Mouse (Mus musculus): Measurements from ENCODE around the gene Gpc1. TPM values are rescaled to one million over a fixed set of nuclear protein-coding genes. Genes with fewer than 3 reads are reported as not detected.

The Gpc1 gene
- polyA plus RNA-seq, 1 experiment: 380 TPM

- TF ChIP-seq CEBPB (IDR thresholded peaks at IDR 0.05; ENCODE audit: low read depth) (no peak), CTCF (IDR thresholded peaks at IDR 0.05; ENCODE audit: control insufficient read depth, insufficient read depth, insufficient read length) (no peak), MYOG (IDR thresholded peaks at IDR 0.05; ENCODE audit: control insufficient read depth, extremely low read depth, insufficient read length) (no peak), USF1 (IDR thresholded peaks at IDR 0.05; ENCODE audit: low read depth) (no peak), FOSL1 (IDR thresholded peaks at IDR 0.05; ENCODE audit: insufficient read depth, low read length, poor library complexity, severe bottlenecking) (no peak), MYOD1 (IDR thresholded peaks at IDR 0.05; ENCODE audit: control insufficient read depth, insufficient read length, low read depth) (no peak), MAX (IDR thresholded peaks at IDR 0.05) (no peak)
- no peak overlapping the region for H3K4me3 ChIP-seq (ENCODE audit: insufficient read depth, poor library complexity, severe bottlenecking)
These were observed 46.1 kb downstream of the Gpc1 start for GRCm38 (mm10) chr1:92877431-92877978.

GRCm38 (mm10) chr1:92878066-92878741 is 46.8 kb downstream of the Gpc1 start:
- Histone ChIP-seq H3K79me3 (ENCODE audit: low read depth) (no peaks in the 10 kb centered on the region), H3ac (ENCODE audit: control insufficient read depth, insufficient read length, low read depth) (no peak overlapping the region), H3K79me2 (ENCODE audit: control insufficient read depth, insufficient read depth) (no peaks in the 10 kb centered on the region), H3K4me3 (ENCODE audit: insufficient read depth, poor library complexity, severe bottlenecking) (no peak overlapping the region), H3K36me3 (ENCODE audit: control insufficient read depth, insufficient read depth) (no peaks in the 10 kb centered on the region), H3K27me3 (ENCODE audit: control insufficient read depth, insufficient read depth, insufficient read length) (peaks cover 29% of the 10 kb centered on the region)
- TF ChIP-seq MYOD1 (IDR thresholded peaks at IDR 0.05; ENCODE audit: control insufficient read depth, insufficient read length, low read depth): no peak
- no peak for TF ChIP-seq MAX (IDR thresholded peaks at IDR 0.05)
- no peak for TF ChIP-seq CEBPB (IDR thresholded peaks at IDR 0.05; ENCODE audit: low read depth)
- TF ChIP-seq USF1 (IDR thresholded peaks at IDR 0.05; ENCODE audit: low read depth): no peak
- no peak for TF ChIP-seq MYOG (IDR thresholded peaks at IDR 0.05; ENCODE audit: control insufficient read depth, extremely low read depth, insufficient read length)
- no peak for TF ChIP-seq CTCF (IDR thresholded peaks at IDR 0.05; ENCODE audit: control insufficient read depth, insufficient read depth, insufficient read length)
- TF ChIP-seq FOSL1 (IDR thresholded peaks at IDR 0.05; ENCODE audit: insufficient read depth, low read length, poor library complexity, severe bottlenecking): no peak

More at GRCm38 (mm10) chr1:92877431-92877978, 46.1 kb downstream of the Gpc1 start:
- no peaks in the 10 kb centered on the region for H3K79me2 ChIP-seq (ENCODE audit: control insufficient read depth, insufficient read depth)
- H3K36me3 ChIP-seq (ENCODE audit: control insufficient read depth, insufficient read depth): no peaks in the 10 kb centered on the region
- no peaks in the 10 kb centered on the region for H3K79me3 ChIP-seq (ENCODE audit: low read depth)
- H3ac ChIP-seq (ENCODE audit: control insufficient read depth, insufficient read length, low read depth): no peak overlapping the region
- peaks cover 23% of the 10 kb centered on the region for H3K27me3 ChIP-seq (ENCODE audit: control insufficient read depth, insufficient read depth, insufficient read length)

DNA sequence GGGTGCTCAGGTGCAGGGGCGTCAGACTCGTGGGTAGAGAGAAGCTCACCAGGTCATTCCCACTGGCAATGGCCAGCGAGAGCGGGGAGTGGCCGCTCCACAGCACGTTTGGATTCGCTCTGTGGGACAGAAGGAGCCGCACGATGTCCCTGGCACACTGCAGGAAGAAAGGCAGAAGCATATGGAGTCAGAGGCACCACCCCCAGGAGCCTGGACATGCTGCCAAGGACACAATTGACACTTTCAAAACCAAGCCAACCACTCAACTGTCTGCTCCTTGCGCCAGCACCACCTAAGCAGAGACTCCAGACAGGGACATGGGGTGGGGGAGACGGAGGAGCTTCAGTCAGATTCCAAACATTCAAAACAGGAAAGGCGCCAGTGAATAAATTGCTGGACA is 47.8 kb downstream of the Gpc1 start:
- Histone ChIP-seq H3K79me2 (ENCODE audit: control insufficient read depth, insufficient read depth) (no peaks in the 10 kb centered on the region), H3ac (ENCODE audit: control insufficient read depth, insufficient read length, low read depth) (no peak overlapping the region), H3K79me3 (ENCODE audit: low read depth) (no peaks in the 10 kb centered on the region), H3K27me3 (ENCODE audit: control insufficient read depth, insufficient read depth, insufficient read length) (peaks cover 32% of the 10 kb centered on the region), H3K36me3 (ENCODE audit: control insufficient read depth, insufficient read depth) (no peaks in the 10 kb centered on the region), H3K4me3 (ENCODE audit: insufficient read depth, poor library complexity, severe bottlenecking) (no peak overlapping the region)
- TF ChIP-seq FOSL1 (IDR thresholded peaks at IDR 0.05; ENCODE audit: insufficient read depth, low read length, poor library complexity, severe bottlenecking) (no peak), CEBPB (IDR thresholded peaks at IDR 0.05; ENCODE audit: low read depth) (no peak), MYOG (IDR thresholded peaks at IDR 0.05; ENCODE audit: control insufficient read depth, extremely low read depth, insufficient read length) (no peak), CTCF (IDR thresholded peaks at IDR 0.05; ENCODE audit: control insufficient read depth, insufficient read depth, insufficient read length) (no peak), MAX (IDR thresholded peaks at IDR 0.05) (no peak), MYOD1 (IDR thresholded peaks at IDR 0.05; ENCODE audit: control insufficient read depth, insufficient read length, low read depth) (no peak), USF1 (IDR thresholded peaks at IDR 0.05; ENCODE audit: low read depth) (no peak)

DNA sequence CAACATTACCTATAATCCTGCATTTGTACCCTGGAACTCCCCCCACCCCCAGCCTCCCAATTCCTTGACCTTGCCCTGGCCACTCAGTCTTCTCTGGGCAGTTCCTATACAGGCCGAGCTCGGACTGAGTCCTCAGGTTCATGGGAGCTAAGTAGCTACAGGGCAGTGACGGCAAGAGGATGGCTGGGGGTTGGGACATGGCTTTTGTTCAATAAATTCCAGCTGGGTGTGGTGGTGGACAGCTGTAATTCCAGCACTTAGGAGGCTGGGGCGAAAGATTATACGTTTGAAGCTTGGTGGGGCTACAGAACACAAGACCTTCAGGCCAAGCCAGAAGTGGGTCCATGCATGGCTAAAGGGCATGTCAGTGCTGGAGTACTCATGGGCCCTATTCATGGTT is 48.7 kb downstream of the Gpc1 start:
- no peak for TF ChIP-seq MYOG (IDR thresholded peaks at IDR 0.05; ENCODE audit: control insufficient read depth, extremely low read depth, insufficient read length)
- H3ac ChIP-seq (ENCODE audit: control insufficient read depth, insufficient read length, low read depth): no peak overlapping the region
- H3K27me3 ChIP-seq (ENCODE audit: control insufficient read depth, insufficient read depth, insufficient read length): peaks cover 39% of the 10 kb centered on the region
- H3K79me2 ChIP-seq (ENCODE audit: control insufficient read depth, insufficient read depth): no peaks in the 10 kb centered on the region
- no peak overlapping the region for H3K4me3 ChIP-seq (ENCODE audit: insufficient read depth, poor library complexity, severe bottlenecking)
- no peaks in the 10 kb centered on the region for H3K79me3 ChIP-seq (ENCODE audit: low read depth)
- H3K36me3 ChIP-seq (ENCODE audit: control insufficient read depth, insufficient read depth): no peaks in the 10 kb centered on the region

DNA sequence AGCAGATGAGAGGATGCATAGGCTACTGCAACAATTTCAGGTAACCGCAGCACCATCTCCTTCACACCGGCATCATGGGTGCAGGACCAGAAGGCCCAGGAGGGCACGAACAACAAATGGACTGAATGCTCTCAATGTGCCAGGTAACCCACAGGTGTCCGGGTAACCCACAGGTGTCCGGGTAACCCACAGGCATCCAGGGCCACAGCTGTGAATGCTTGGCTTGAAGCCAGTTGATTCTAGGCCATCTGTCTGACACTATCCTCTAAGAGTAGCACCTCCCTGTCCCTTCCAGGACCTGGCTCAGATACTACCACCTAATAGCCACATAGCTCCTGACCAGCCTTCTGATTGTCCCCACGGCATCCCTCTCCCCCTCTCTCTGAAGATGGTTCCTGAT is 50.5 kb downstream of the Gpc1 start:
- Histone ChIP-seq H3K79me2 (ENCODE audit: control insufficient read depth, insufficient read depth) (no peaks in the 10 kb centered on the region), H3K4me3 (ENCODE audit: insufficient read depth, poor library complexity, severe bottlenecking) (no peak overlapping the region), H3K79me3 (ENCODE audit: low read depth) (no peaks in the 10 kb centered on the region), H3K36me3 (ENCODE audit: control insufficient read depth, insufficient read depth) (no peaks in the 10 kb centered on the region), H3K27me3 (ENCODE audit: control insufficient read depth, insufficient read depth, insufficient read length) (peaks cover 39% of the 10 kb centered on the region), H3ac (ENCODE audit: control insufficient read depth, insufficient read length, low read depth) (no peak overlapping the region)
- no peak for TF ChIP-seq CEBPB (IDR thresholded peaks at IDR 0.05; ENCODE audit: low read depth)
- TF ChIP-seq MYOD1 (IDR thresholded peaks at IDR 0.05; ENCODE audit: control insufficient read depth, insufficient read length, low read depth): no peak
- TF ChIP-seq USF1 (IDR thresholded peaks at IDR 0.05; ENCODE audit: low read depth): no peak
- TF ChIP-seq FOSL1 (IDR thresholded peaks at IDR 0.05; ENCODE audit: insufficient read depth, low read length, poor library complexity, severe bottlenecking): no peak
- TF ChIP-seq MYOG (IDR thresholded peaks at IDR 0.05; ENCODE audit: control insufficient read depth, extremely low read depth, insufficient read length): no peak
- TF ChIP-seq MAX (IDR thresholded peaks at IDR 0.05): no peak
